Mouse (Mus musculus) gastrocnemius, postnatal 10 days (tissue): ENCODE data around the gene Zfp146. TPM values are rescaled to one million over a fixed set of nuclear protein-coding genes. Genes with fewer than 3 reads are reported as not detected.
"Not testable (repeated sequence)": the region's sequence is repeated elsewhere in the genome, so short reads cannot be mapped to it uniquely, and the experiment has no call there.

Source experiments
- DNase-seq: peaks from one replicate; pipeline ENCODE4 v3.0.0; 2021; ENCODE audit warnings: mixed read lengths
- long read RNA-seq, 2 experiments: library from polyadenylated mRNA; stranded (forward); transcript quantifications; one replicate each; pipeline ENCODE4 v2.0.0; 2021
- total RNA-seq, 2 experiments: library from RNA; stranded (reverse); gene quantifications; 2 replicates each; pipeline ENCODE4 v1.2.3; 2021

The Zfp146 gene
- total RNA-seq = 10 to 100 TPM; 34.6 to 40.3 TPM
- long read RNA-seq, experiment 1, partial matches to known transcripts = 0 of 1 reads
- long read RNA-seq, experiment 1, other reads (novel, unspliced or antisense) = 0 of 1 reads
- long read RNA-seq, experiment 2, partial matches to known transcripts = 0 of 2 reads
- long read RNA-seq, experiment 2, other reads (novel, unspliced or antisense) = 2 of 2 reads

- DNase-seq = peak; percentile 79
Observed at GRCm38 (mm10) chr7:30169583-30170282, at the start of gene Zfp146. Gene Zfp146, minus strand, starts transcription at chr7:30169750.

DNA sequence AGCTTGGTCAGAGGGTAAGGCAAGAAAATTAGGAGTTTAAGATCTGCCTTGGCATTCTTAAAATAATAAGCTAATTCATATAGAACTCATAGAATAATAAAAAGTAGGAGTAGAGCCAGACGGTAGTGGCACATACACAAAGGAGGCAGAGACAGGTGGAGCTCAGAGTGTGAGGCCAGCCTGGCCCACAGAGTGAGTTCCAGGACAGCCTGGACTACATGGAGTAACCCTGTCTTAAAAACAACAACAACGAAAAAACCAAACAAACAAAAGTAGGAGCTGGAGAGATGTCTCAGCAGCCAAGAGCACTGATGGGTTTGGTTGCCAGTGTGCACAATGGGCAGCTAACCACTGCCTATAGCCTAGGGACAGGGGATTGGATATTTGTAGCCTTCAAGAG, 47.7 kb upstream of the Zfp146 start:
- no peak for DNase-seq

DNA sequence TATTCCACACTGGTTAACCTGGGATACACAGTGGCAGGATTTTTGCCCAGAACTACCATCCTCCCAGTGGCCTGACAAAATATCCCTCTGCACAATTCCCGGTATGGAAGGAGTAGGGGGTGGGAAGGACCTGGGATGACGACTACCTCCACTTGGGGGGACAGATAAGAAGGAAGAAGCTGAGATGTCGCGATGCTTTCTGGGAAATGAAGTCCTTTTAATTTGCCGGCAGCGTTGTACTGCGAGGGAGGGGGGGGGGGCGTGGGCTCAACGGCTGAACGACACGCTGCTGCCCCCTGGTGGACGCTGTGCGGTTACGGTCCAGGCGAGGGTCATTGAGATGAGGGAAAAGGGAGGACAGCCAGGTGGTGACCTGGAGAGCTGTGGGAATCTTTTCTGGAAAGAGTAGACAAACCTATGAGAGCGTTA, 47.2 kb upstream of the Zfp146 start:
- peak; percentile 87 for DNase-seq

GRCm38 (mm10) chr7:30215875-30216274, 46.3 kb upstream of the Zfp146 start:
- DNase-seq = no peak

DNA sequence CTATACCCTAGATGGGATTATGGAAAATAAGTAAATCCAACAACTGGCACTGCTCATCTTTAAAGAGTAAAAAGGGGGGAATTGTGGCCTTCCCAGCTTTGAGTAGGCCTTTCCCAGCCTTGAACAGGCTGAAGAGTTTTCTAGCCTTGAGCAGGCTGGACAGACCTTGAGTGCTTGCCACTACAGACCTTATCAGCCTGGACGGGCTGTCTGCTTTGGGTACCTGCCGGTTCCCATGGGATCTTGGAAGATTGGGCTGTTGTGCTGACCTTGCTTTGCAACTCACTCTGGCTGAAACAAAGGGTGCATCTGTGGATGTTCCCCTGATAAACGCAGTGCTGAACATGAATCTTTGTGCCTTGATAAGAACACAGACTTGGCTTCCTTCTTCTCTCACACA, 44.3 kb upstream of the Zfp146 start:
- no peak for DNase-seq

DNA sequence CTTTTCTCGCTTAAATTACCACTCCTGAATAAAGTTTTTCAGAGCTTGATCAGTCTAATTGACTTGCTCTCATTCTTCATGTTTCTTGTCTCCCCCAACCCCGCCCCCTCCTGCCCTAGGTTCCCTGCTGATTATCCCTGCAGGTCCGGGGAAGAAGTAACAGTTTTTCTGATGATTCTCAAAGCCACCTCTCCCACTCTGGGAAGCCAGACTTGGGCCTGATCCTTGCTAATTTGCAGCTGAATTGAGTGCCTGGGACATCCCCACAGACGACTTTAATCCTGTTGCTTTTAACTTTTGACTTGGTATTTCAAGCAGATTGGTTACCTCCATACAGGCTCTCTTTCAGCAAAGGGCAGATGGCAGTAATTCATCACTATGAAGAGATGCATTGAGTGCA, 41.5 kb upstream of the Zfp146 start:
- DNase-seq = no peak

DNA sequence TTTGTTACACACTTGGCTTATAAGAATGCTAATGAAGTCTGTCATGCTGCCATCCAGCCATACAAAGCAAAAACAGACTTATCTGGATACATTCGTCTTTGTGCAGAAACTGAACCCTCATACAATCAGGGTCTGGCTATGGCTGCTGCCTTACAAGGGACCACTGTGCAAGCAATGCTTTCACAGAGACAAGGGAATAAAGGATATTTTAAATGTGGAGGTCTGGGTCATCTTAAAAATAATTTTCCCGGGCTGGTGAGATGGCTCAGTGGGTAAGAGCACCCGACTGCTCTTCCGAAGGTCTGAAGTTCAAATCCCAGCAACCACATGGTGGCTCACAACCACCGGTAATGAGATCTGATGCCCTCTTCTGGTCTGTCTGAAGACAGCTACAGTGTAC, 36.8 kb upstream of the Zfp146 start:
- not testable (repeated sequence) for DNase-seq

DNA sequence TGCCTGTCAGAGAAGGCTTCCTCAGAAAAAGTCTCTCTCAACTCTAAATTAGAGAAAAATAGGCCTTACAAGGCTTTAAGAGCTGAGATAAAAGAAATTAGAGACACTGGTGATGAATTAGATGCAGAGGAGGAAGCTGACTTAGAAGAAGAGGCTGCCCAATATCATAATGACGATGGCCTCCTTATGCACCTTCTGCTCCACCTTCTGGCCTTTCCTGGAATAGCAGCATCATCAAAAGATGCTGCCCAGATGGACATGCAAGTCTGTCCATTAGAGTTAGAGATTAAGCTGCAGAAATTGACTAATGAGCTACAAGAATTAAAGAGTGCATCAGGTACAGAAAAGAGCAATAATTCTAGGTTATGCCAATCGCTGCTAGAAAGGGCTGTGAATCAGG, 35.8 kb upstream of the Zfp146 start:
- peak; percentile 69 for DNase-seq

- DNase-seq = no peak
Observed at GRCm38 (mm10) chr7:30204380-30204779, 34.8 kb upstream of the Zfp146 start.

GRCm38 (mm10) chr7:30202895-30203690, 33.5 kb upstream of the Zfp146 start:
- no peak for DNase-seq

DNA sequence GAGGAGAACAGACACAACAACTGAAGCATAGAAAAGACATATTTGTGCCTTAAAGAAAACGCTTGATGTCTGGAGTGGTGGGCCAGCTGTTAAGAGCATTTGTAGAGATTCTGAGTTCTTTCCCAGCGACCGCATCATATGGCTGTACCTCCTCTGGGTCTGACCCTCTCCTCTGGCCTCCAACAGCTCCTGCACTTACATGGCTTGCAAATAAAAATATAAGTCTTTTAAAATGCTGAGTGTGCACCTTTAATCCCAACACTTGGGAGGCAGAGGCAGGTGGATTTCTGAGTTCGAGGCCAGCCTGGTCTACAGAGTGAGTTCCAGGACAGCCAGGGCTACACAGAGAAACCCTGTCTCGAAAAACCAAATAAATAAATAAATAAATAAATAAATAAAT, 31.1 kb upstream of the Zfp146 start:
- DNase-seq = not testable (repeated sequence)

- no peak for DNase-seq
Observed at GRCm38 (mm10) chr7:30200200-30200599, 30.6 kb upstream of the Zfp146 start.

- DNase-seq = no peak
Observed at GRCm38 (mm10) chr7:30199498-30200139, 30.1 kb upstream of the Zfp146 start.

- no peak for DNase-seq
Observed at GRCm38 (mm10) chr7:30198481-30198971, 29.0 kb upstream of the Zfp146 start, which contains the start of gene Capns1. Gene Capns1, minus strand, starts transcription at chr7:30198811.

DNA sequence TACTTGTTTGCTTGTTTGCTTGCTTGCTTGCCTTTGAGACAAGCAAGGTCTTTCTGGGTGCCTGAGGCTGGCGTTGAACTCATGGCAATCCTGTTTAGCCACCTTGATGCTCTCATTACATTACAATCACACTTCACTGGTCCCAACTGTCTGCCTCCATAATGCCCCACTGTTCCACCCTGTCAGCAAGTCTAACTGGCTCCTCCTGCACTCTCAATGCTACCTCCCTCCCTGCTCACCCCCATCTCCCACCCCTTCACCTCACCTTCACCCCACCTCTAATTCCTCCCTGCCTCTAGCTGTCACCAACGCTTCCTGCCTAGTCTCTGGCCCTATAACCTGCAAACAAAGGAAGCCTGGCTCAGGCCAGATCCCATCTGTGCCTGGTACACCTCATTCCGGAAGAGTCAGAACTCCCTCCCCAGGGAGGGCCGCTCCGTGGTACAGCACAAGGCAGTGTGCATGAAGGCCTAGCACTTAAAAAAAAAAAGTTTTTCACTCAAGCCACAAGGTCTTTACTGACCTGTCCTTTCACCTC, 28.1 kb upstream of the Zfp146 start:
- DNase-seq = no peak

DNA sequence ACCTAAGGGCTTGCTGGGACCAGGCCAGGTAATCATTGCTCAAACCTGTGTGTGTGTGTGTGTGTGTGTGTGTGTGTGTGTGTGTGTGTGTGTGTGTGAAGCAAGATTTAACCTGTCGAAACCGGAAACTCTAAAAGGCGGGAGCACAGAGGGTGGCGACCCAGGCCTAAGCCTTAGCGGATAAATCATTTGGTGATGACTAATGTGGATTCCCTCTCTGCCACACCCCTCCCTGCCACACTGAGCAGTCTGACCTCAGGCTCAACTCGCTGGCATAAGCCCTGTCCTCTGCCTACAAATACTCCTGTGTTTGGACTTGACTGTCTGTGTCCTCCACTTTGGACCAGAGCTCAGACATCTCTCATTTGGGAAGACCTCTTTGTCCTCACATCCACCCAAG, 26.6 kb upstream of the Zfp146 start:
- no peak for DNase-seq

DNA sequence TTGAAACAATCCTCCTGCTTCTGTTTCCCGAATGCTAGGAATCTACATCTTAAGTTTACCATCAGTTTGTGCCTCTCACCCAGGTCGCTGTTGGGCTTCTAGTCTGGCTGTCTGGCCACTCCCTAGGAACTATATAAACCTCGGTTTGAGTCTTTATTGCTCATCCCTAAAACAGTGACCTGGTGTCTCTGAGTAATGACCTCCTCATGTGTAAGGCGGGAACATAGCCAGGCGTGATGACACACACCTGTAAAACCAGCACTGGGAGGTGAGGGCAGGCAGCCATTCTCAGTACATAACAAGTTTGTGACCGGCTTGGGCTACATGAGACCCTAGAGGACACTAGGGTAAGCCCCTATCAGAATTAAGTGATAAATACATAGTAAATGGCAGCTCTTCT, 25.9 kb upstream of the Zfp146 start:
- DNase-seq = no peak

GRCm38 (mm10) chr7:30194884-30195283, 25.3 kb upstream of the Zfp146 start:
- peak; percentile 97 for DNase-seq

DNA sequence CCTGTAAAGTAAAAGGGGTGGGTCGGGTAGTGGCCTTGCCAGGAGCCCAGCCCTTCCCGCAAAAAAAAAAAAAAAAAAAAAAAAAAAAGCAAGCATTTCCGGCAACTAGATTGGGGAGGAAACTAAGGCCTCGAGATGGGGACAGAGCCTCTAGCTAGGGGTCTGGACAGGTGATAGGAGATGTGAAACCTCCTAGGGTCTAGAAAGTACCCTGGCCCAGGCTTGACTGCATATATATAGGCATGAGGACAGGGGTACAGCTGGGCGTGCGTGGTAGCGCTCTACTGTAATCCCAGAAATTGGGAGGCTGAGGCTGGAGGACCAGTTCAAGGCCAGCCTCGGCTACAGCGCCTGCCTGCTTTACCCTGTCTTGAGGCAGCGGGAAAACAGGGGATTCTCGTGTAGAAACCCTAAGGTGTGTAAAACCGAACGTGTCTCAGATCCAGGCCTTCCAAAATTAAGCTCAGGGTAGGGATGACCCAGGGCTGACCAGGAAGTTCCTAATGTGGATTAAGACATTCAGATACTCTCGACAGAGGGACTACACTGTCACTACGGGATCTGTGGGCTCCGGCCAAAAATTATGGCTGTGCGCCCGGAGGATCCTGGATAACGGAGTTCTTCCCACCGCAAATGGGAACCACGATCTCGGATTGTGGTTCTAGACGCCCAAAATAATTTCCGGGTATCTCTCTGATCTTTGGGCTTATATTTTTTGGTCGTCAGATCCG, 24.7 kb upstream of the Zfp146 start:
- DNase-seq = peak; percentile 69

DNA sequence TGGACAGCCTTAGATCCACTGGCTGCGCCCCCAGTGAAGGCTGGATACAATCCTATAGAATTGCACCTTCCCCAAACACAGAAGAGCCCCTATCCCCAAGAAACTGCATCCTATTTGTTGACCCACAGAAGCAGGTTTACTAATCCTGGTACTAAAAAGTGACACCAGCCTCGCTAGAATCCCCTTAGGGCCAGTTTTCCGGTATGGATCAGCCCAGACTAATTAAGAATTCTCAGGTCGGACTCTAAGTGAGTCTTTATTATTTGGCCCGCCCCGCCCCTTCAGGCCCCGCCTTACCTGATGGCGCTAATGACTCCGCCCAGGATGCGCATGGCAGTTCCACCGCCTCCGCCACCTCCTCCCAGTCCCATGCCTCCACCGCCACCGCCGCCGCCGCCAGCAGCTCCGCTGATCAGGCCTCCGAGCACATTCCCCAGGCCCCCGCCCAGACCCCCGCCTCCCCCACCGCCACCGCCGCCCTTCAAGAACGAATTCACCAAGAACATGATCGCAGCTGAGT, 24.1 kb upstream of the Zfp146 start:
- peak; percentile 61 for DNase-seq

DNA sequence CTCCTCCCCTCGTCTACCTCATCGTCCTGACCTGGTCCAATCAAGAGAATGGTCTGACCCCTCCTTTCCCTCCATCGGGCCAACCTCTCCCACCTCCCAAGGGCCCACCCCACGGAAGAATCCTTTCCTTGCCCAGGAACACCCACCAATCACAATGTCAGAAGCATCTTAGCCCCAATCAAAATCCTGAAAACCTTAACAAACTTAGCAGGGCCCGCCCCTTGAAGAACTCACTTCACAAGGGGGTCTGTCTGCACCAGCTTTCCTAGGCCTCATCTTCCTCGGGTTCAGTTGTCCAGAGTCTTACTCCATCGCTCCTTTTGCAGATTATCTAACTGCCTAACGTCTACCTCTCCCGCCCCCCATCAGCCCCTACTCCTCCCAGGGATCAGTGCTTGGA, 23.5 kb upstream of the Zfp146 start:
- DNase-seq = no peak
